Mouse (Mus musculus) kidney, embryonic 16.5 days (tissue): ENCODE measurements around the gene Cnpy4. TPM values are rescaled to one million over a fixed set of nuclear protein-coding genes. Genes with fewer than 3 reads are reported as not detected.

Experiments used
- ATAC-seq: fragments of 200-750 bp; cut with Nextera tagmentation; 2 replicates; pipeline ENCODE4 v1.8.0; 2017; ENCODE audit warnings: moderate TSS enrichment; ENCODE audit not compliant: low FRiP score, low TSS enrichment
- H3K27ac ChIP-seq: fragments of 300-500 bp; sonication (generic); 2 replicates; pipeline ENCODE4 v1.5.1; 2014; ENCODE audit warnings: low read length
- H3K27me3 ChIP-seq: fragments of 300-500 bp; sonication (generic); 2 replicates; pipeline ENCODE4 v1.6.1; 2014; ENCODE audit warnings: low read length, control low read depth, mixed read lengths; ENCODE audit not compliant: insufficient read depth
- H3K36me3 ChIP-seq: fragments of 300-500 bp; sonication (generic); 2 replicates; pipeline ENCODE4 v1.6.1; 2014; ENCODE audit warnings: low read length, control low read depth, mixed read lengths; ENCODE audit not compliant: insufficient read depth
- H3K4me1 ChIP-seq: fragments of 300-500 bp; sonication (generic); 2 replicates; pipeline ENCODE4 v1.6.1; 2014; ENCODE audit warnings: low read length, control low read depth, mixed read lengths; ENCODE audit not compliant: insufficient read depth
- H3K4me2 ChIP-seq: fragments of 300-500 bp; sonication (generic); replicated peaks from 2 replicates; pipeline ENCODE4 v1.6.1; 2014; ENCODE audit warnings: low read depth, low read length
- H3K4me3 ChIP-seq: fragments of 300-500 bp; sonication (generic); 2 replicates; pipeline ENCODE4 v1.5.1; 2014; ENCODE audit warnings: mild to moderate bottlenecking, low read length
- H3K9ac ChIP-seq: fragments of 300-500 bp; sonication (generic); replicated peaks from 2 replicates; pipeline ENCODE4 v1.6.1; 2014; ENCODE audit warnings: low read length
- H3K9me3 ChIP-seq: fragments of 300-500 bp; sonication (generic); 2 replicates; pipeline ENCODE4 v1.6.1; 2016; ENCODE audit warnings: low read length, control low read depth
- WGBS: fragments of 180-500 bp; shearing (Covaris S2); extraction: QIAGEN DNeasy Blood & Tissue Kit; methylation state at CpG from one replicate; pipeline ENCODE4 v1.1.7; 2014; 5-methylcytosine and 5-hydroxymethylcytosine counted together
- microRNA counts: library from miRNA; unstranded; fragments of <30 nt; microRNA quantifications from one replicate; lab custom pipeline; 2016
- microRNA-seq: library from miRNA; unstranded; fragments of <30 nt; microRNA quantifications from one replicate; pipeline ENCODE4, GENCODE M21; 2016
- polyA plus RNA-seq: library from polyadenylated mRNA; unstranded; fragments of >200 nt; fragmentation: Nextera tagmentation; extraction: Ambion mirVana; gene quantifications from 2 replicates; pipeline ENCODE4 v1.2.1, GENCODE M21; 2015

The Cnpy4 gene
- polyA plus RNA-seq, 1 experiment from 2014 or later: 64.7 TPM

DNA sequence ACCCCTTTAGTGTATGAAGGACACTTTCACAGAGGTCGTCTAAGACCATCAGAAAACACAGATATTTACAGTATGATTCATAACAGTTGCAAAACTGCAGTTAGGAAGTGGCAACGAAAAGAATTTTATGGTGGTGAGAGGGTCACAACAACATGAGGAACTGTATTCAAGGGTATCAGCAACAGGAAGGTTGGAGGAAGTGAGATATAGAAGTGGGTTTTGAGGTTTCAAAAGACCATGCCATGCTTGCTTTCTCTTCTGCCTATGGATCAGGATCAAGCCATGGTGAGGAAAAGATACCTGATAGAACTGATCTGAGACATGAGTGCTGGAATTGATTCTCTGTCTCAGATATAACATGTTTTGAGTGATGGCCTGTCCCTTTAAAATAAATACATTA, 40.1 kb downstream of the Cnpy4 start:
- no peak overlapping the region for H3K4me3 ChIP-seq
- no peak for ATAC-seq
- H3K4me2 ChIP-seq: no peak overlapping the region
- 72% methylated on average over 2 of the region's 2 CpGs for WGBS
- H3K9me3 ChIP-seq: no peaks in the 10 kb centered on the region
- H3K27me3 ChIP-seq: no peaks in the 10 kb centered on the region
- H3K36me3 ChIP-seq: no peaks in the 10 kb centered on the region
- no peak overlapping the region for H3K27ac ChIP-seq
- no peaks in the 10 kb centered on the region for H3K4me1 ChIP-seq
- H3K9ac ChIP-seq: no peak overlapping the region

DNA sequence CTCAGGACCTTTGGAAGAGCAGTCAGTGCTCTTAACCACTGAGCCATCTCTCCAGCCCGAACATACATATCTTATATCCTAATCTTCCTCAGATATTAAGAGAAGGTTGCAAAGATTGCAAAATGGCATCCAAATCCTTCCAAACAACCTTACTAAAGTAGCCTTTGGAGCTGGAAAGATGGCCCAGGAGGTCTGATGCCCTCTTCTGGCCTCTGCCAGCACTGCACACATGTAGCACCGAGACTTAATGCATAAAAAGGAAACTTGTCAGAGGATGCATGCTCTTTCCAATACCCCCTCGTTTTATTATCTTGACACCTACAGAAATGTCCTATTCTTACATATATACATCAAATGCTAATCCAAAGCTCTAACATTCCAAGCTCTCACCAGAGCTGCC, 40.7 kb downstream of the Cnpy4 start:
- Histone ChIP-seq H3K9me3 (no peaks in the 10 kb centered on the region), H3K4me1 (no peaks in the 10 kb centered on the region; the same call in 1 of the 2 replicates), H3K4me3 (no peak overlapping the region), H3K27me3 (no peaks in the 10 kb centered on the region), H3K4me2 (no peak overlapping the region), H3K36me3 (no peaks in the 10 kb centered on the region), H3K27ac (no peak overlapping the region), H3K9ac (no peak overlapping the region)
- 63% methylated on average over 3 of the region's 3 CpGs for WGBS
- no peak for ATAC-seq

DNA sequence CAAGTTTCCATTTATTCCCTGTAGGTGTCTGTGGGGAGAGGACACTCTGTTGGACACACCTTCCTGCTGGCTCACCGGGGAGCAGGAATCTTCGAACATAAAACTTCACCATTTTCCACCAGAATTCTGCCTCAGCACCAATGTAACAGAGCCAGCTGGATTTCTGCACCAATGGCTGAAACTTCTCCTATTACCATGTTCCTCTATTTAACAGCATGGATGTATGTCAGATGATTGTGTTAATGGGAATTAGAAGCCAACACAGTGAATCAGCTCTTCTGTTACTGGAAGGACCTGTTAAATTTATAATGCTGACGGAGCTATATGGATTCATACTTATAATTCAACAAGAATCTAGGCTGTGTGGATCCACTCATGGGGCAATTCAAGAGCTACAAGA, 42.2 kb downstream of the Cnpy4 start:
- 81% methylated on average over 3 of the region's 3 CpGs for WGBS
- Histone ChIP-seq H3K4me2 (no peak overlapping the region), H3K27ac (no peak overlapping the region), H3K9me3 (no peaks in the 10 kb centered on the region), H3K4me3 (no peak overlapping the region), H3K9ac (no peak overlapping the region), H3K27me3 (no peaks in the 10 kb centered on the region), H3K4me1 (peaks cover 5% of the 10 kb centered on the region), H3K36me3 (no peaks in the 10 kb centered on the region)
- no peak for ATAC-seq

DNA sequence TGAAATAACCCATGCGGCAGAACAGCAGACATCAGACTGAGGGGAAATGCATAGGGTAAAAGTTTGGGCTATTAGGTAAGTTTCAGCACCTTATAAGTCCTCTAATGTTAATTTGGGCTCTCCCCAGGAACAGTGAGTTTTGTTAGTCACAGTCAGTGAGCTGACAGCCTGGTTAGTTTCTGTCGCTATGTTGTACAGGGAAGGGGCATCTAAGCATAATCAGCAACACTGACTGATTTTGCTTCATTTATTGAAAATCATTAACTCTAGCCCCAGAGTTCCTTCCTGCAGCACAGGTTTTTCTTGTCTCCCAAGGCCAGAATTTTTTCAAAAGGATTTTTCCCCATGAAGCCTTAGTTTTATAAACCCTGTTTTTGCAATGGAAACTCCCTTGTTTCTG, 46.5 kb downstream of the Cnpy4 start:
- H3K4me1 ChIP-seq: peaks cover 9% of the 10 kb centered on the region
- no peak overlapping the region for H3K9ac ChIP-seq
- H3K9me3 ChIP-seq: no peaks in the 10 kb centered on the region
- H3K27ac ChIP-seq: peak overlapping the region; percentile 89
- WGBS: 55% methylated on average over 2 of the region's 2 CpGs
- ATAC-seq: peak; percentile 63; the same call in 1 of the 2 replicates
- no peaks in the 10 kb centered on the region for H3K36me3 ChIP-seq
- H3K27me3 ChIP-seq: no peaks in the 10 kb centered on the region
- H3K4me2 ChIP-seq: no peak overlapping the region
- H3K4me3 ChIP-seq: no peak overlapping the region

DNA sequence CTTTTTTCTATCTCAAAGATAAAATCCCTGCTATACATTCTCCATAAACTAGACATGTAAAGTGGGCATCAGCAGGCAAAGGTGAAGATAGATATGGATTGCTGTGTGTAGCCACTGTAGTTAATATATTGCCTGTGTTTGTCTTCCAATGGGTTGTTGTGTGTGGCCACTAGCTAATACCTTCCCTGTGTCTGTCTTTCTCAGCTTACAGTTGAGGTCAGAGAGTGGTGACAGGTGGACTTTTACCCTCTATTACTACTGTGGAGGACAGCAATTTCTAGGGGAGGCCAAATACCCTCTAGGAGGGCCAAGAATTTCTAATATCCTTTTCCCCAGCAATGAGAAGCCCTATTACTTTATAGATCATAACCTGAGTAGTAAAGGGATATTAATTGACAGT, 46.9 kb downstream of the Cnpy4 start:
- Histone ChIP-seq H3K9ac (no peak overlapping the region), H3K27ac (peak overlapping the region; percentile 89)

DNA sequence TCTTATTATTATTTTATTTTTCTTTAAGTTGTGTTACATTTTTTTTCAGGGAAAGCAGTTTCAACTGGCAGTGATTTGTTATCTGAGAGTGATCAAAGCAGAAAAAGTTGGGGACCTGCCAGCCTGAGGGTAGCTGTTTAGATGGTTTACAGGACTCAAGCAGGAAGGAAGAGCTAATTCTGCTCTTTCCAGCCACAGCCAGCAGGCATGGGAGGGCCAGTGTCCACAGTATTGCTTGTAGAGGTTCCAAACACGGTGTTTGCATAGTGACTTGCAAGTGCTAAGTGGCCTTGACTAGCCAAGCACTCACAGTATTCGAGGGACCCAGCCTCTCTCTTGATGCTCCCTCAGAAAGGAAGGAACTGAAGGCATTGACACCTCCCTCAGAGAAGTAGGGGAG, 54.2 kb downstream of the Cnpy4 start:
- Histone ChIP-seq H3K36me3 (no peaks in the 10 kb centered on the region), H3K27ac (no peak overlapping the region), H3K9me3 (no peaks in the 10 kb centered on the region), H3K4me2 (no peak overlapping the region), H3K4me3 (no peak overlapping the region), H3K27me3 (no peaks in the 10 kb centered on the region), H3K9ac (no peak overlapping the region), H3K4me1 (no peaks in the 10 kb centered on the region)
- WGBS: 35% methylated on average over 2 of the region's 2 CpGs
- ATAC-seq: no peak

More for the DNA sequence above, 46.9 kb downstream of the Cnpy4 start:
- H3K4me3 ChIP-seq: no peak overlapping the region
- no peaks in the 10 kb centered on the region for H3K9me3 ChIP-seq
- peaks cover 9% of the 10 kb centered on the region for H3K4me1 ChIP-seq
- no peaks in the 10 kb centered on the region for H3K27me3 ChIP-seq
- no peak overlapping the region for H3K4me2 ChIP-seq
- no peak for ATAC-seq
- H3K36me3 ChIP-seq: no peaks in the 10 kb centered on the region

MicroRNAs encoded within 50 kb of the gene (microRNA counts, 519-probe panel; counts per million panel counts)
- microRNA mmu-miR-106b (lab: Ali Mortazavi, UCI): 4,449 counts per million, percentile 93 among the panel's probes with 10 or more counts
- microRNA mmu-miR-25 (lab: Ali Mortazavi, UCI): 5,153 counts per million, percentile 97 among the panel's probes with 10 or more counts
- microRNA mmu-miR-93 (lab: Ali Mortazavi, UCI): 4,456 counts per million, percentile 93 among the panel's probes with 10 or more counts

Small RNAs within 50 kb of the gene (microRNA-seq; reads per million reads assigned to microRNA genes)
- 7,303 reads per million, percentile 94 among the genes with 10 or more reads in this experiment for gene Mir106b
- 738 reads per million, percentile 77 among the genes with 10 or more reads in this experiment for gene Mir25
- 11,006 reads per million, percentile 95 among the genes with 10 or more reads in this experiment for gene Mir93

Other genes starting within 250 kb of the Cnpy4 start
- 0.04 TPM in 1 of 2 replicates, not detected in the other for gene Gjc3, start 224.4 kb upstream of the Cnpy4 start, polyA plus RNA-seq
- gene Azgp1, start 206.0 kb upstream of the Cnpy4 start, polyA plus RNA-seq: not detected in 2 replicates
- gene Smok3a, start 166.2 kb upstream of the Cnpy4 start, polyA plus RNA-seq: not detected in 2 replicates
- not detected in 2 replicates for gene Smok3b, start 166.1 kb upstream of the Cnpy4 start, polyA plus RNA-seq
- not detected in 2 replicates for gene Smok3c, start 134.3 kb upstream of the Cnpy4 start, polyA plus RNA-seq
- 22.7 and 25.7 TPM in 2 replicates for gene Zkscan1, start 102.4 kb upstream of the Cnpy4 start, polyA plus RNA-seq
- gene Zscan21, start 70.6 kb upstream of the Cnpy4 start, polyA plus RNA-seq: 73.4 and 76.4 TPM in 2 replicates
- gene Zfp113, start 31.7 kb upstream of the Cnpy4 start, polyA plus RNA-seq: 22.1 and 29.5 TPM in 2 replicates
- 348 and 375 TPM in 2 replicates for gene Cops6, start 26.4 kb upstream of the Cnpy4 start, polyA plus RNA-seq
- 26.1 and 29.5 TPM in 2 replicates for gene Ap4m1, start 15.5 kb upstream of the Cnpy4 start, polyA plus RNA-seq
- gene Mcm7, start 15.1 kb upstream of the Cnpy4 start, polyA plus RNA-seq: 223 and 230 TPM in 2 replicates
- gene Taf6, start within 50 bp of the Cnpy4 start, polyA plus RNA-seq: 104 and 109 TPM in 2 replicates
- gene Mblac1, start 6.8 kb downstream of the Cnpy4 start, polyA plus RNA-seq: 9.6 and 11.2 TPM in 2 replicates
- gene Nxpe5, start 38.4 kb downstream of the Cnpy4 start, polyA plus RNA-seq: 0.06 TPM in 2 replicates
- gene Lamtor4, start 68.0 kb downstream of the Cnpy4 start, polyA plus RNA-seq: 61.2 and 70.0 TPM in 2 replicates
- 5.0 and 6.6 TPM in 2 replicates for gene BC037034, start 76.5 kb downstream of the Cnpy4 start, polyA plus RNA-seq
- gene Gal3st4, start 85.4 kb downstream of the Cnpy4 start, polyA plus RNA-seq: 2.3 and 2.7 TPM in 2 replicates
- gene Gm43720, start 92.5 kb downstream of the Cnpy4 start, polyA plus RNA-seq: 0.15 and 0.28 TPM in 2 replicates
- gene Gpc2, start 92.5 kb downstream of the Cnpy4 start, polyA plus RNA-seq: 31.2 and 32.8 TPM in 2 replicates
- gene Stag3, start 92.8 kb downstream of the Cnpy4 start, polyA plus RNA-seq: 4.3 TPM in 2 replicates
- 0.17 TPM in 1 of 2 replicates, not detected in the other for gene Pvrig, start 154.5 kb downstream of the Cnpy4 start, polyA plus RNA-seq